ENCODE assay signal across 24 mouse cellular contexts in genomic region chr1:74747335-74747734, GRCm38 (mm10). TPM values are rescaled to one million over a fixed set of nuclear protein-coding genes. Genes with fewer than 3 reads are reported as not detected.
A peak's percentile ranks its signal among the peaks of the same experiment; 100 is the strongest.
DNase-seq lines count a peak whose midpoint lies in the region; ATAC-seq and TF ChIP-seq lines count a peak whose summit lies in the region.
"Had no signal": no experiment of that assay in that cellular context is flagged by ENCODE, and none has a peak within 500 bp of the region (broad histone marks: within the 10 kb centered on the region; RNA-seq: fewer than 3 reads in every experiment).

No protein-coding gene starts in this region.

- TF ChIP-seq CTCF in gastrocnemius, adult 2 months (IDR thresholded peaks at IDR 0.05), result no peak

- no peaks in the 10 kb centered on the region for H3K36me3 ChIP-seq in hindbrain, embryonic 12.5 days
- H3K36me3 ChIP-seq: limb, embryonic 15.5 days; liver, embryonic 15.5 days had no signal

- intact Hi-C loops in heart, postnatal 36 days (cut with DNase I), result no loop called here
- intact Hi-C loops in gastrocnemius, adult 2 months (cut with DNase I), result no loop called here

- peak overlapping the region; percentile 96 for H3K27ac ChIP-seq in gastrocnemius, adult 2 months
- H3K27ac ChIP-seq in hindbrain, embryonic 12.5 days, result no peak overlapping the region
- H3K27ac ChIP-seq: limb, embryonic 15.5 days; liver, embryonic 15.5 days; macrophage had no signal

- peak; percentile 91 for DNase-seq in heart, adult 11 months
- DNase-seq in heart, postnatal 36 days, result no peak
- DNase-seq in lung, adult 18-20 months, result peak; percentile 24 to 33
- DNase-seq in lung, postnatal 14 days, result no peak
- DNase-seq in gastrocnemius, adult 2 months, result peak; percentile 85
- peak; percentile 18 for DNase-seq in lung, postnatal 10 days
- no peak for DNase-seq in adrenal gland, adult 2 months
- DNase-seq: adrenal gland, postnatal 36 days; cerebellum, adult 9-10 months; kidney, adult 11 months; kidney, postnatal 10 days; layer of hippocampus, postnatal 36 days; thymus, adult 18-20 months; thymus, postnatal 36 days had no signal

- H3K4me2 ChIP-seq in hindbrain, embryonic 12.5 days (replicated peaks), result no peak overlapping the region
- H3K4me2 ChIP-seq: limb, embryonic 15.5 days; liver, embryonic 15.5 days had no signal

- no peak overlapping the region for H3K9ac ChIP-seq in hindbrain, embryonic 12.5 days
- H3K9ac ChIP-seq: limb, embryonic 15.5 days; liver, embryonic 15.5 days had no signal

- peak overlapping the region; percentile 72 for H3K4me3 ChIP-seq in gastrocnemius, adult 2 months
- no peak overlapping the region for H3K4me3 ChIP-seq in hindbrain, embryonic 12.5 days
- H3K4me3 ChIP-seq: limb, embryonic 15.5 days; liver, embryonic 15.5 days had no signal

- WGBS in hindbrain, embryonic 12.5 days, result 75% methylated on average over 5 of the region's 5 CpGs

- H3K27me3 ChIP-seq in hindbrain, embryonic 12.5 days, result peaks cover 30% of the 10 kb centered on the region

- peaks cover 2% of the 10 kb centered on the region for H3K4me1 ChIP-seq in hindbrain, embryonic 12.5 days

- no peaks in the 10 kb centered on the region for H3K9me3 ChIP-seq in hindbrain, embryonic 12.5 days (replicated peaks)
- H3K9me3 ChIP-seq: limb, embryonic 15.5 days; liver, embryonic 15.5 days had no signal

- no peak for ATAC-seq in hindbrain, embryonic 12.5 days (ENCODE audit: low FRiP score)
- ATAC-seq: CD4-positive, CD25-positive, alpha-beta regulatory T cell, adult 4 months; midbrain, embryonic 16.5 days had no signal

RNA-seq across cellular contexts. Expression of gene Prkag3, which starts 1.7 kb away (rescaled TPM):
- 1 to 10 TPM; 1.1 to 1.4 TPM for total RNA-seq in heart, postnatal 36 days (2021)
- total RNA-seq in gastrocnemius, adult 2 months (2021), result 100 to 1,000 TPM in 1 of 2 experiments, 10 to 100 TPM in 1; 61.6 to 111 TPM
- under 1 TPM in 1 of 2 experiments, not detected in 1; 0.17 TPM for total RNA-seq in adrenal gland, adult 2 months (2021)
- polyA plus RNA-seq in adrenal gland, adult 2 months (2012; rRNA removed), result 0.20 and 0.26 TPM in 2 replicates
- 0.21 and 0.38 TPM in 2 replicates for polyA plus RNA-seq in hindbrain, embryonic 12.5 days (2016; fragmentation: Nextera tagmentation; extraction: Ambion mirVana)
- total RNA-seq: layer of hippocampus, postnatal 36 days; left cerebral cortex, postnatal 14 days had no signal
- polyA plus RNA-seq: CD4-positive, CD25-positive, alpha-beta regulatory T cell, adult 4 months; macrophage; midbrain, embryonic 16.5 days; neural tube, embryonic 14.5 days had no signal

RNA-seq across cellular contexts. Expression of gene Wnt6, which starts 24.4 kb away (rescaled TPM):
- total RNA-seq in heart, postnatal 36 days (2021), result under 1 TPM; 0.14 to 0.33 TPM
- total RNA-seq in gastrocnemius, adult 2 months (2021), result under 1 TPM; 0.39 to 0.77 TPM
- total RNA-seq in adrenal gland, adult 2 months (2021), result 1 to 10 TPM; 2.3 to 5.7 TPM
- polyA plus RNA-seq in adrenal gland, adult 2 months (2012; rRNA removed), result 11.5 and 17.1 TPM in 2 replicates
- polyA plus RNA-seq in hindbrain, embryonic 12.5 days (2016; fragmentation: Nextera tagmentation; extraction: Ambion mirVana), result 9.6 and 11.4 TPM in 2 replicates
- polyA plus RNA-seq: CD4-positive, CD25-positive, alpha-beta regulatory T cell, adult 4 months; macrophage; neural tube, embryonic 14.5 days had no signal

RNA-seq across cellular contexts. Expression of gene Cyp27a1, which starts 34.0 kb away (rescaled TPM):
- total RNA-seq in heart, postnatal 36 days (2021), result 10 to 100 TPM; 13.5 to 18.4 TPM
- total RNA-seq in gastrocnemius, adult 2 months (2021), result 10 to 100 TPM; 37.7 to 75.4 TPM
- 10 to 100 TPM; 13.1 to 16.8 TPM for total RNA-seq in adrenal gland, adult 2 months (2021)
- 8.7 and 9.5 TPM in 2 replicates for polyA plus RNA-seq in adrenal gland, adult 2 months (2012; rRNA removed)
- polyA plus RNA-seq in hindbrain, embryonic 12.5 days (2016; fragmentation: Nextera tagmentation; extraction: Ambion mirVana), result 3.2 and 4.6 TPM in 2 replicates
- polyA plus RNA-seq: CD4-positive, CD25-positive, alpha-beta regulatory T cell, adult 4 months had no signal

RNA-seq across cellular contexts. Expression of gene Wnt10a, which starts 44.0 kb away (rescaled TPM):
- not detected for total RNA-seq in heart, postnatal 36 days (2021)
- total RNA-seq in gastrocnemius, adult 2 months (2021), result under 1 TPM in 1 of 2 experiments, not detected in 1; 0.39 TPM
- 1 to 10 TPM in 1 of 2 experiments, under 1 TPM in 1; 0.23 to 1.2 TPM for total RNA-seq in adrenal gland, adult 2 months (2021)
- 2.1 and 2.4 TPM in 2 replicates for polyA plus RNA-seq in adrenal gland, adult 2 months (2012; rRNA removed)
- 1.2 and 2.3 TPM in 2 replicates for polyA plus RNA-seq in hindbrain, embryonic 12.5 days (2016; fragmentation: Nextera tagmentation; extraction: Ambion mirVana)
- total RNA-seq: gastrocnemius, postnatal 36 days; heart, adult 8-10 months had no signal
- polyA plus RNA-seq: liver, embryonic 15.5 days; macrophage; neural tube, embryonic 14.5 days had no signal

Comparison
In these comparisons a context has a peak if more than half of its experiments do, and no peak if none do; other contexts are left out.
1. DNase-seq: peak in heart, adult 11 months (single experiment), lung, adult 18-20 months (2 of 2), gastrocnemius, adult 2 months (single experiment) and lung, postnatal 10 days (single experiment); none in heart, postnatal 36 days (0 of 2), lung, postnatal 14 days (single experiment) and adrenal gland, adult 2 months (single experiment).
2. RNA of gene Prkag3, which starts 1.7 kb away (total RNA-seq): 61.6 to 111 TPM in gastrocnemius, adult 2 months; 1.1 to 1.4 TPM in heart, postnatal 36 days and 0.17 TPM in adrenal gland, adult 2 months; every median in the first group is over 10 times any median in the second.